Mouse (Mus musculus) intestine, embryonic 15.5 days (tissue): ENCODE measurements around the gene Mettl24. TPM values are rescaled to one million over a fixed set of nuclear protein-coding genes. Genes with fewer than 3 reads are reported as not detected.
A peak's percentile ranks its signal among the peaks of the same experiment; 100 is the strongest.

Experiments used
- ATAC-seq: fragments of 200-750 bp; cut with Nextera tagmentation; 2 replicates; pipeline ENCODE4 v1.8.0; 2017; ENCODE audit warnings: moderate TSS enrichment, moderate library complexity
- H3K27ac ChIP-seq: fragments of 300-500 bp; sonication (generic); 2 replicates; pipeline ENCODE4 v1.5.1; 2015; ENCODE audit warnings: mild to moderate bottlenecking, inconsistent platforms
- H3K27me3 ChIP-seq: fragments of 300-500 bp; sonication (generic); replicated peaks from 2 replicates; pipeline ENCODE4 v1.6.1; 2015; ENCODE audit warnings: inconsistent platforms
- H3K36me3 ChIP-seq: fragments of 300-500 bp; sonication (generic); 2 replicates; pipeline ENCODE4 v1.6.1; 2015; ENCODE audit warnings: inconsistent platforms
- H3K4me1 ChIP-seq: fragments of 300-500 bp; sonication (generic); replicated peaks from 2 replicates; pipeline ENCODE4 v1.6.1; 2015; ENCODE audit warnings: inconsistent platforms
- H3K4me2 ChIP-seq: fragments of 300-500 bp; sonication (generic); replicated peaks from 2 replicates; pipeline ENCODE4 v1.6.1; 2015; ENCODE audit warnings: mild to moderate bottlenecking, inconsistent platforms
- H3K4me3 ChIP-seq: fragments of 300-500 bp; sonication (generic); replicated peaks from 2 replicates; pipeline ENCODE4 v1.5.1; 2015; ENCODE audit warnings: inconsistent platforms
- H3K9ac ChIP-seq: fragments of 300-500 bp; sonication (generic); 2 replicates; pipeline ENCODE4 v1.6.1; 2015; ENCODE audit warnings: inconsistent platforms
- H3K9me3 ChIP-seq: fragments of 300-500 bp; sonication (generic); 2 replicates; pipeline ENCODE4 v1.6.1; 2016; ENCODE audit warnings: inconsistent platforms
- WGBS: fragments of 180-500 bp; shearing (Covaris S2); methylation state at CpG from one replicate; pipeline ENCODE4 v1.1.7; 2015; 5-methylcytosine and 5-hydroxymethylcytosine counted together
- polyA plus RNA-seq: library from polyadenylated mRNA; unstranded; fragments of >200 nt; fragmentation: Nextera tagmentation; extraction: Ambion mirVana; gene quantifications from 2 replicates; pipeline ENCODE4 v1.2.1, GENCODE M21; 2015

Gene Mettl24
- polyA plus RNA-seq, 1 experiment from 2014 or later: 4.2 TPM

DNA sequence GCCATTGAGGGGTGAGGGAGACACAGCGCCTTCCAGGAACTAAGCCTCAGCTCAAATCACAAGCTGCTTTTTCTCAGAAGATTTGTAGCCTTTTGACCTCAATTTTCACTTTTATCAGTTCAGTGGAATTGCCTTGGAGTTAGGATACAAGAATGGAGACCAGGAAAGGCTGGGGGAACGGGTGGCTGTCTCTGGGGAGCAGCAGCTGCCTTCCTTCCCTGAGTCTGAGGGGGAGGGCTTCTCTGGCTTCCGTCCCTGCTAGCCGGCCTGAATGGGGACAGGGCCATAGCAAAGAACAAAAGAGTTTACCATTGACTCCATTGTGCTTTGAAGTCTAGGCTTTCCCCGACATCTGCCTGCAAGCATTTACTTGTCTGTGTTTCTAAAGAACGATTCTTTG, 41.3 kb downstream of the Mettl24 start:
- H3K4me2 ChIP-seq: no peak overlapping the region
- no peak overlapping the region for H3K9ac ChIP-seq
- 0 out of 2 replicates have a peak, but pooled peaks cover 3% of the 10 kb centered on the region for H3K4me1 ChIP-seq
- no peak for ATAC-seq
- H3K27me3 ChIP-seq: no peaks in the 10 kb centered on the region
- no peaks in the 10 kb centered on the region for H3K9me3 ChIP-seq
- peak overlapping the region; percentile 5; the same call in 1 of the 2 replicates for H3K27ac ChIP-seq
- H3K36me3 ChIP-seq: no peaks in the 10 kb centered on the region
- no peak overlapping the region for H3K4me3 ChIP-seq
- 53% methylated on average over 6 of the region's 6 CpGs for WGBS

DNA sequence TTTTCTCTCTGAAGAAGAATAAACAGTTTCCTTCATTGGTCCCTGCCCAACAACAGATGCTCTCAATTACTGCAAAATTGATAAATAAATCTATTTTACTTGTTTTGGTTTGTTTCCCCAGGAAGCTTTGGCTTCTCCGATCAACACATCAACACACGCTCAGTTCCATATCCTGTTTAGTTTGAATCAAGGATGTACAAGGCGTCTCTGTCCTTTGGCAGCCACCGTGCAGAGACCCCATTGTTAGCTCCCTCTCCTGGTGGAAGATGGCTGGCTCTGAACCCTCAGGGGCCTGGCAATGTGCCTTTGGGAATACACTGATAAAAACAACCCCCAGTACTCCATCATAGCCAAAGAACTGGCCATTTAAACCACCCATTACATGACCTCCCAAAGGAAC, 42.0 kb downstream of the Mettl24 start:
- no peak for ATAC-seq
- H3K36me3 ChIP-seq: no peaks in the 10 kb centered on the region
- no peak overlapping the region for H3K9ac ChIP-seq
- H3K4me3 ChIP-seq: no peak overlapping the region
- no peaks in the 10 kb centered on the region for H3K4me1 ChIP-seq
- H3K27ac ChIP-seq: no peak overlapping the region
- no peak overlapping the region for H3K4me2 ChIP-seq
- WGBS: 53% methylated on average over 4 of the region's 4 CpGs
- H3K9me3 ChIP-seq: no peaks in the 10 kb centered on the region
- no peaks in the 10 kb centered on the region for H3K27me3 ChIP-seq

DNA sequence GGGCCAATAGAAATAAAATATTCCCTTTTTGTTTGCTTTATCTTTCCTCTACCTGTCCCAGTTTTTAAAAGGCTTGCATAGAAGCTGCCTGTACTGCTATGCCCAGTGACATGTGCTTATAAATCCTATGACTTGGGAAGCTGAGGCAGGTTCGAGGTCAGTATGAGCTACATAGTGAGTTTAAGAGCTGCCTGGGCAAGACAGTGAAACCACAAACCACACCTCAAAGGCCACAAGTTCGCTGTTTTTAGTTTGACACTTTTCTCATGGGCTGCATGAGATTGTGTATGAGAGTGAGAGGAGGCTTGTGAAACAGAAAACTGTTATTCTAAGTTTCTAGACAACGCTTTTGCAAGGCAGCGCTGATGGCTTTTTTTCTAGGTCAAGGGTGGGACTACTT, 42.4 kb downstream of the Mettl24 start:
- H3K4me3 ChIP-seq: no peak overlapping the region
- no peak overlapping the region for H3K27ac ChIP-seq
- no peaks in the 10 kb centered on the region for H3K27me3 ChIP-seq
- no peaks in the 10 kb centered on the region for H3K9me3 ChIP-seq
- H3K36me3 ChIP-seq: no peaks in the 10 kb centered on the region
- 69% methylated on average over 4 of the region's 4 CpGs for WGBS
- no peak for ATAC-seq
- no peak overlapping the region for H3K4me2 ChIP-seq
- no peak overlapping the region for H3K9ac ChIP-seq
- no peaks in the 10 kb centered on the region for H3K4me1 ChIP-seq

DNA sequence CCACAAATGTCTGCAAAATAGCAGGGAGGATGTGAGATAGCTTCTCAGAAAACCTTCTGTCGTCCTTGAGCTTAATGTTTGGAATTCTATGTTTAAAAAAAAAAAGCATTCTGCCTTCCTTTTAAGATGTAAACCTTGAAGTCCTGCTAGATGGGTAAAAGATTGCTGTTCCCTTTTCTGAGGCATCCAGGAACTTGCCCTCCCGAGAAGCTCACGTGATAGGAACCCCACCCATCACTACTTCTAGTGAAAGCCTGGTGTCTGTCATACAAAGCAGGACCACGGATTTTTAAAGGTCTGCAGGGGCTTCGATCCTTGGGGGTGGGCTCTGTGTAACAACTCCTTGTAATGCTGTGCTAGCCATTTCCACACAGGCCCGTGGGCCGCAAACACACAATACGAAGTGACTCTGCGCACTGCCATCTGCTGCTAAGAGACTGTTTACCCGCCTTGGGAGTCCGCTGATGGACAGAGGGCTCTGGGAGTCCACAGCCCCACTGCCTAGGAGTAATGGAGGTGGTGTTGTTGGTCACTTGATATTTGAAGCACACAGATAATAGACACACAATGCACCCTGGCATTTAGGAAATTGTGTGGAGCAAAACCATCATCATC, 43.3 kb downstream of the Mettl24 start:
- no peaks in the 10 kb centered on the region for H3K9me3 ChIP-seq
- no peak overlapping the region for H3K4me2 ChIP-seq
- H3K27me3 ChIP-seq: no peaks in the 10 kb centered on the region
- no peak for ATAC-seq
- no peak overlapping the region for H3K9ac ChIP-seq
- 51% methylated on average over 11 of the region's 11 CpGs for WGBS
- no peaks in the 10 kb centered on the region for H3K4me1 ChIP-seq
- no peak overlapping the region for H3K27ac ChIP-seq
- no peaks in the 10 kb centered on the region for H3K36me3 ChIP-seq
- H3K4me3 ChIP-seq: no peak overlapping the region

DNA sequence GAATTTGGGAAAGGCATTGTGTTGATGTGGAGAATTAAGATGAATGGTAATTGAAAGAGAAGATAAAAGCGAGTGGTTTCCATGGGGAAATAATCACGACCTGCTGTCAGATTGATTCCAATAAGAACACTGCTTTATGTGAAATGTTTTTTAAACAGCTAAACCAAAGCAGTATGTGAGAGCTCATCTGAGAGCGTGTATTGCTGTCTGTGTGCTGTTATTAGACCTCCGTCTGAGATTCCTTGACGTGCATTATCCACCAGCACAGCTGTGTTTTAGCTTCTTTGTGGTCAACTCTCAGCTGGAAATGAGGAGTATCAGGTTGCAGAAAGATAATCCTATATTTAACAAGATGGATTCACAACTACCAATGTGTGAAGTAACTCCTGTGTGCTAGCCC, 43.9 kb downstream of the Mettl24 start:
- H3K4me1 ChIP-seq: no peaks in the 10 kb centered on the region
- WGBS: 56% methylated on average over 5 of the region's 5 CpGs
- H3K9me3 ChIP-seq: no peaks in the 10 kb centered on the region
- H3K4me3 ChIP-seq: no peak overlapping the region
- no peaks in the 10 kb centered on the region for H3K36me3 ChIP-seq
- H3K27ac ChIP-seq: no peak overlapping the region
- ATAC-seq: no peak
- no peak overlapping the region for H3K9ac ChIP-seq
- no peaks in the 10 kb centered on the region for H3K27me3 ChIP-seq
- no peak overlapping the region for H3K4me2 ChIP-seq

DNA sequence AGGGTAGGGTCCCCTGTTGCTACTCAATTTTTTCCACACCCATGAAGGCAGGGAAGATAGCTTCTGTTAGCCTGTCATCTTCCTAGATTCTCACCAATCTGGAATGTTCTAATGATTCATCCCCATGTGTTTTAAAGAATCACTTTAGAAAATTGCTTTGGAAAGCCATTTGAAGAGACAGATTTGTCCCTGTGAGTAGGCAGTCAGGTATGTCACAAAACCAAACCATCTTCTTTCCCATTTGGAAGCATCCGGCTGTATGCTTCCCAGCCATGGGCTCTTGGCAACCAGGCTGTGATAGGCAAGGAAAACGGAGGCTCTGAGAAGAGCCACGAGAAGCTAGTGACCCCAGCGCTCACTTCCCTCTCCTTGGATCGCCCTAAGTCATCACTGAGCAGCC, 47.1 kb downstream of the Mettl24 start:
- Histone ChIP-seq H3K27me3 (no peaks in the 10 kb centered on the region), H3K4me1 (no peaks in the 10 kb centered on the region), H3K36me3 (no peaks in the 10 kb centered on the region), H3K4me2 (no peak overlapping the region), H3K9me3 (no peaks in the 10 kb centered on the region), H3K27ac (no peak overlapping the region), H3K9ac (no peak overlapping the region), H3K4me3 (no peak overlapping the region)
- ATAC-seq: no peak
- 72% methylated on average over 5 of the region's 5 CpGs for WGBS

DNA sequence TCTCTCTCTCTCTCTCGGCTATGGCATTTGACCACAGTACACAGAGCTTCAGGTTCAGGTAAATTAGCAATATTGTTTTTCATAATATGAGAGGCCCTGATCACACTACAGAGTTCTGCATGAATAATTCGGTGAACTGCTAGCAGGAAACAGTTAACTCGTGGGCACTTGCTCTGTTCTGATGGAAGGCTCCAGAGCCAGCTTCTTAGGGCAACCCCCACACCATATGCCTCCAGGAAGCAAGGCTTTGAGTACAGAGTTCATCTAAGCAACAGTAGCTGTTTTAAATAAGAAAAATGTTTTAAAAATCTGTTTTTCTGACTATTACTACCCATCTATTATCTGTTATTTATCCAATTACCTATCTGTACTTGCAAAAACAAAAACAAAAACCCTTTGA, 50.2 kb downstream of the Mettl24 start:
- Histone ChIP-seq H3K9me3 (no peaks in the 10 kb centered on the region), H3K4me3 (no peak overlapping the region), H3K4me2 (no peak overlapping the region), H3K27ac (no peak overlapping the region), H3K4me1 (no peaks in the 10 kb centered on the region), H3K36me3 (no peaks in the 10 kb centered on the region), H3K9ac (no peak overlapping the region), H3K27me3 (no peaks in the 10 kb centered on the region)
- 60% methylated on average over 3 of the region's 3 CpGs for WGBS
- ATAC-seq: no peak

DNA sequence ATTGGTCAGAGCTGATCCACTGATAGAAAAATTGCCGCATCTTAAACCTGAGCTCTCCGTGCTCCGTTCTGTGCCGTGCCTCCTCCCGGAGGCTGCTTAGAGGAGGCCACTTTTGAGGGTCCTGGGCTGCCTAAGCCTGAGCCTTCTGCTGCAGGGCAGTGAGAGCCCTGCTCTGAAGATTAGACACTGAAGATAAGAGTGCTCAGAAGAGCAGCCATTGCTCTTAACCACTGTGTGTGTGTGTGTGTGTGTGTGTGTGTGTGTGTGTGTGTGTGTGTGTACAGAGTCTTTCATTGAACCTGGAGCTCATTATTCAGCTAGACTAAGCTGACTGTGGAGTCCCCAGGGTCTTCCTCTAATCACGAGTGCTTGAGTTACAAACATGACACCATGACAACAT, 53.1 kb downstream of the Mettl24 start:
- Histone ChIP-seq H3K4me3 (no peak overlapping the region), H3K27ac (no peak overlapping the region), H3K4me2 (no peak overlapping the region), H3K27me3 (no peaks in the 10 kb centered on the region), H3K9ac (no peak overlapping the region), H3K36me3 (no peaks in the 10 kb centered on the region), H3K4me1 (no peaks in the 10 kb centered on the region), H3K9me3 (no peaks in the 10 kb centered on the region)
- no peak for ATAC-seq
- 84% methylated on average over 6 of the region's 6 CpGs for WGBS

DNA sequence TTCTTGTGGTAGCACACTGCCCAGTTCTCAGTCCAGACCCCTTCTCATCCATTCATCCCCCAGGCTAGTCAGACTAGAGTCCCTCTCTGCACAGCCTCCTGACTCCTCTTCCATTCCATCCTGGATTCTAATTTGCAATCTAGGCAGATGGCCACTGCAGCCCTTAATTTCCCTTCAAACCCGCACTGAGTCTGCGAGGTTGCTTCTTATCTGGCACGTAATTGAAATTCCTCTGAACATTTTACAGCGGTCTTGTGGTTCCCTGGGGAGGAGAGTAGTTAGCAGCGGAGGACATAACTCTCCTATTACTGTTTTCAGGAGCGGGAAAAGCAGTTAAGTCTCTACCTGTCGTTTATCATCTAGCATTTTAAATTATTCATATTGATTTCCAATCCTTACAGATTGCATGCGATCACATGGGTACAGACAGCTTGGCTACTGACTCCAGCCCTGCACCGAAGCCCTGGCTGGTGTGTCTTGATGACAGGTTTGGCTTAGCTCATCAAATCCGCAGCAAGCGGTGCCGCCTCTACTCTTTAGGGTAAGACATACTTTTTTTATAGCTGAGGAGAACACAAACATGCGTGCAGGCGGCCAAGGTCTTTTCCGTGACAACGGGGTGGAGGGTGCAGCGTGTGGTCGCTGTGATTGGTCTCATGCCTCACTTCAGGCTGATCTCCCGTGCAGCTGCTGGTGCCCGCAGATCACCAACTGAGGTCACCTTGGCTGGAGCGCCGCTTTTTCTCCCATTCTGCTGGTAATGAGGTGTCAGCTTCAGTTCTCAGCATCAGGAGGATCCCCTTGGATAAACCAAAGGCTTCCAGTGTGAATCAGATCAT, 54.4 kb downstream of the Mettl24 start:
- ATAC-seq: no peak
- no peak overlapping the region for H3K9ac ChIP-seq
- no peak overlapping the region for H3K27ac ChIP-seq
- no peak overlapping the region for H3K4me3 ChIP-seq
- no peaks in the 10 kb centered on the region for H3K4me1 ChIP-seq
- no peaks in the 10 kb centered on the region for H3K27me3 ChIP-seq
- 38% methylated on average over 22 of the region's 22 CpGs for WGBS
- H3K4me2 ChIP-seq: peak overlapping the region; percentile 20; the same call in 1 of the 2 replicates
- no peaks in the 10 kb centered on the region for H3K36me3 ChIP-seq
- H3K9me3 ChIP-seq: no peaks in the 10 kb centered on the region

DNA sequence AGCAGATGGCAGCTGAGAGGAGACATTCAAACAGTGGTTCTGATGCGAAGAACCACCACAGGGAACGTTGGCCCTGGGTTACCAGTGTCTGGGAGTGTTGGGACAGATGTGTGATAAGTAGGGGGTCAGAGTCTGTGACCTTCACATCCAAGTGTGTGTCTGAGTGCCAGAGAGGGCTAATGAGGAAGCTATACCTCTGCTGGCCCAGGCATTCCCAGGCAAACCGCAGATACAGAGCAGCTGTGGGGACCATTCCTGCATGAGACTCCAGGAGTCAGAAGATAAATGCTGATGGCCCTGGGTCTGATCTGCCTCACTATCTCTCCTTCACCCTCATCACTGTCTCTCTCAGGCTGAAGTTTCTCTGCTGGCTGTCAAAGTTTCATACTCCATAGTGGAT, 57.6 kb downstream of the Mettl24 start:
- no peak overlapping the region for H3K27ac ChIP-seq
- H3K27me3 ChIP-seq: no peaks in the 10 kb centered on the region
- no peak overlapping the region for H3K9ac ChIP-seq
- no peaks in the 10 kb centered on the region for H3K36me3 ChIP-seq
- H3K4me1 ChIP-seq: no peaks in the 10 kb centered on the region
- ATAC-seq: no peak
- H3K4me2 ChIP-seq: no peak overlapping the region
- 42% methylated on average over 3 of the region's 3 CpGs for WGBS
- H3K9me3 ChIP-seq: no peaks in the 10 kb centered on the region
- H3K4me3 ChIP-seq: no peak overlapping the region

DNA sequence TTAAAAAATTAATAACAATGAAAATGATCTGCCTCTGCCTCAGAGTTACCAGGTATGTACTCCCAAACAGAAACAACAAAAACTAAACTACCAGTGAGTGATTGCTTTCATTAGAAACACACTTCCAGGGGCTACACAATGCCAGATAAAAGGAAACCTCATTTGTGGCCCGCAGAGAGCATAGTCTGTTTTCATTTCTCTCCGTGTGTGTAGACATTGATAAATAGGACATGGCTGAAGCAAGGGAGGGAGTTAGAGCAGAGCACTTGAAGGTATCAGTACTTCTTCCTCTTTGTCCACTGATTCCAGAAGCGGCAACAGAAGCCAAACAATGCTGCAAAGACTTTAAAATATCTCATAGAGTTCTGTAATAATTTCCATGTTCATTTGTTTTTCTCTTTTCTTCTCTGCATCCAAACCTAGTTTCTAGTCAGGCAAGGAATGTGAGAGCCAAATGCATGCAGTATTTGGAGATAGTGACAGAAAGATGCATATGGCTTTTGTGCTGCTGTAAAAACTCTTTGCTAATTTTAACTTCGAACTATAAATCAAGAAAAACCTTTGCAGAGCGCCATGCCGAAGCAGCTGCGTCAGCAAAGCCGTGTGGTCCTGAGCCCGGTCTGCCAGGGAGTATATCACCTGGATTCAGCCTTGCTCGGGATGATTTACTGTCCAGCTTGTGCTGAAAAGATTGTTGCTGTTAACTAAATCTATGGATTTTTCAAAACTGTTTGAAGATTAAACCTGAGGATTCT, 67.4 kb downstream of the Mettl24 start:
- Histone ChIP-seq H3K4me2 (peak overlapping the region; percentile 36), H3K36me3 (no peaks in the 10 kb centered on the region), H3K27ac (no peak overlapping the region), H3K4me1 (no peaks in the 10 kb centered on the region), H3K9ac (no peak overlapping the region), H3K27me3 (no peaks in the 10 kb centered on the region), H3K4me3 (no peak overlapping the region), H3K9me3 (no peaks in the 10 kb centered on the region)
- 0 out of 2 replicates have a peak, but pooled peaks have one; percentile 49 for ATAC-seq
- 31% methylated on average over 10 of the region's 10 CpGs for WGBS

DNA sequence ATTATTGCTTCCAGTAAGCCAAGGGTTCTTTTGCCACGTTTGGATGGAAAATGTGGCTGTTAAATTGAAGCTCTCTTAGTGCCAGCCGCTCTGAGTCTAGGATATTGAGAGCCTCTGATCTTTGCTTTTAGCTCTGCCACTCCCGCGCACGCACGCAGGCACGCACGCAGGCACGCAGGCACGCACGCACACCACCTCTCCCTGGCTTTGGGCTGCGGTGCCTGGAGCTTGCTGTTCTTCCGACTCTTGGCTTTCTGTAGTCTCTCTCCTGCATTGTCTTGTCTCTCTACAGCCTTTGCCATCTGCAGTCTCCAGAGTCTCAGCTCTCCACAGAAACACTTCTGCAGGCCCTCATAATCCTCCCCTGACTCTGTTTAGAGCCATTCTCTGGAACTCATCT, 68.1 kb downstream of the Mettl24 start:
- no peaks in the 10 kb centered on the region for H3K9me3 ChIP-seq
- WGBS: 54% methylated on average over 13 of the region's 13 CpGs
- H3K9ac ChIP-seq: no peak overlapping the region
- H3K4me1 ChIP-seq: no peaks in the 10 kb centered on the region
- no peak overlapping the region for H3K27ac ChIP-seq
- H3K27me3 ChIP-seq: no peaks in the 10 kb centered on the region
- no peaks in the 10 kb centered on the region for H3K36me3 ChIP-seq
- H3K4me3 ChIP-seq: no peak overlapping the region
- no peak for ATAC-seq
- H3K4me2 ChIP-seq: peak overlapping the region; percentile 36
